Mouse (Mus musculus) right cerebral cortex, postnatal 25 days (tissue): ENCODE data around the gene Tom1l2.

ENCODE experiments used
- DNase-seq: peaks from one replicate; pipeline ENCODE4 v3.0.0; 2022

Tom1l2 gene

DNA sequence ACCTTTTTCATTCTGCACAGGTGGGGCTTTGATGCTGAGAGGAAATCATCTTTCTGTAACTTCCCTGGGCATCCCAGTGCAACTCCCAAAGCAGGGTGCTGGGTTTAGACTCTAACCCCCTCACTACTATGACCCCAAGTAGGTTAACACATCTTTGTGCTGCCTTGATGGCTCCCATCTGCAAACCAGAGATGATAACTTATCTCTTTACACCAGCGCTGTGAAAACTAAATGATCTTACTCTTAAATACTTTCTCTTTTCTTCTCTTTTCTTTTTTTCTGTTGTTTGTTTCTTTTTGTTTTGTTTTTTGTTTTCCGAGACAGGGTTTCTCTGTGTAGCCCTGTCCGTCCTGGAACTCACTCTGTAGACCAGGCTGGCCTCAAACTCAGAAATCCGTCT lies 6.8 kb downstream of the Tom1l2 start:
- DNase-seq: no peak

DNA sequence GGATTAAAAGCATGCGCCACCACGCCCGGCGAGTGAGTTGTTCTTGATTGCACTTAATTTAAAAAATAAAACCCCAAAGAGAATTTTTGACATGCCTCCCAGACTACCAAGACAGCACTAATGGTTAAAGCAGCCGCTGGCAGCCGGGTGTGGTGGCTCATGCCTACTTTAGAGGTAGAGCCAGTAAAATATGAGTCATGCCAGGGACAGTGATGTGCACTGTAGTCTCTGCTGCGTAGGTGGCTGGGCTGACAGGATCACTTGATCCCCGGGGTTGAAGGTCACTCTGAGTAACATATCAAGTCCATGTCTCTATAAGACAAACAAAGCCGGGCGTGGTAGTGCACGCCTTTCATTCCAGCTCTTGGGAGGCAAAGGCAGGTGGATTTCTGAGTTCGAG lies 13.3 kb downstream of the Tom1l2 start:
- DNase-seq: no peak

DNA sequence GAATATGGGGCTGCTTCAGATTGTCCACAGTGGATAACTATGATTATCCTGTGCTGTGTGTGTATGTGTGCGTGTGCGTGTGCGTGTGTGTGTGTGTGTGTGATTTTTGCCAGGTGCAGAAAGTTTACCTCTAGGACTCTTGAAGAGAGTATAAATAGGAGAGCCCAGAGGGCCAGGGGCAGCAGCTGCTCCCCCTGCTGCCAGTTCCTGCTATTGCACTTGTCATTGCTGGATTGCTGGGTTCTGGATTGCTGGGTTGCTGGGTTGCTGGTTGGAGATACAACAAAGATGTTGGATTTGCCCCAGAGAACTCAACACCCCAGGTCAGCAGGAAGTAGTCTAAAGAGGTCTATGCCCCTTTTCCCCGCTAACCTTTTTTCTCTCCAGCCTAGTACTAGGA lies 14.4 kb downstream of the Tom1l2 start:
- DNase-seq: no peak

DNA sequence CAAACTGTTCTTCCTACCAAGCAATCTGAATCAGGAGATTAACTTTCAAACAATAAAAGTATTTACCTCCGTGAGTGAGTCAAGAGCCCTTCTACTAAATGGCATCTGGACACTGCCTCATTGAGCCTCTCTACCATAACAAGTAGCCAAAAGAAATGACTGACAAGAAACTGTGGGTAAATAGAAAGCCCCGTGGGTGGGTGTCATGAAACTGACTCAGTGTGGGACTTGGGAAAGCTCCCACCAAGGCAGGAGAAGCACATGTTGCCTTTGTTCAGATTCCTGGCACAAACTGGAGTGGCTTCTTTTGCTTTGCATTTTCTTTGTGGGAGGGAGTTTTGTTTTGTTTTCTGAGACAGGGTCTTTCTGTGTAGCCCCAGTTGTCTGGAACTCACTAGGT lies 16.9 kb downstream of the Tom1l2 start:
- no peak for DNase-seq

DNA sequence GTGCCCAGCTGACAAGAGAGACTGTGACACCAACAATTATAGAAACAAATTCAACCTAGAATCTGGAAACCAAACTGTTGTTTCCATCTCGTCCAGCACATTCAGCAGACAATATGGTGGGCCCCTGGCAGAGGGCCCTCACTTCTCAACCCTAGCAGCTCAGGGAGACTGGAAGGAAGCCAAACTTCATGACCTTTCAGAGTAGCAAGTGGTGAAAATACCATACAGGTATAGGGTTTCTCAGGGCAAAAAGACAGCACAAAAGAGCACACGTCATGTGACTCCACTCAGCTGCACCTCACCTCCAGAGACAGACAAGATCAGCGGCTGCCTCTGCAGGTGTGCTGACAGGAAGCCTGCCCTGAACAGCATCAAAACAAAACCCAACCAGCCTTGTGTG lies 18.6 kb downstream of the Tom1l2 start:
- no peak for DNase-seq

DNA sequence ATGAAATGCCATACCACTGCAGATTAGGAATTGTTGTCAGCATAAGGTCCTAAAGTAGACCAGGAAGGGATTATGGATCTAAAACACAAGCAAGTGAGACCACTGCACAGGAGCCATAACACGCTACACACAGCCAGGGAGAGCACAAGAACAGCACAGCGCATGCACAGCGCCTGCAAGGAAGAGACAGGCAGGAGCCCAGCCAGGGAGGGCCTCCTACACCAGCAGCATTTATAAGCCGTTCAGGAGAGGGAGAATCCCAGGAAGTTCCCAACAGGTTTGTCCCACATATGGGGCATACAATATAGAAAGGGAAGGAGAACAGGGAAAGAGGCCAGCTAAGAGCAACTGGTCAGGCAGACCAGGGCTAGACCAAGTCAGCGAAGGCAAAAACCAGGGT lies 19.2 kb downstream of the Tom1l2 start:
- peak; percentile 53 for DNase-seq

DNA sequence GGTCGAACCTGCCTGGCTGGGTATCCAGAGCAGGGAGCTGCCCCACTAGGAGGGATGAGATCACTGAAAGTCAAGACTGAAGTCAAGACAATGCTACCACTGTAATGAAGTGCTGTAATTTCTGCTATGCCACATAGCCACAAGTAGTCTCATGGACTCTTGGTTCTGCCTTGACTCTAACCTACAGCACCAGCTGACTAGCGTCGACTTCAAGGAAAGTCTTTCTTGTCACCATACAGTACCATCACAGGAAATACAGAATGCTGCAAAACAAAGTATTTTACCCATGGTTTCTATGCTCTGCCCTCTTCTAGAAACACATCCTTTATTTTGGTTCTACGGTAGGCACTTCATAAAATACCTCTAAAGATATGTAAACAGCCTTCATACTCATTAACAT lies 22.2 kb downstream of the Tom1l2 start:
- no peak for DNase-seq

DNA sequence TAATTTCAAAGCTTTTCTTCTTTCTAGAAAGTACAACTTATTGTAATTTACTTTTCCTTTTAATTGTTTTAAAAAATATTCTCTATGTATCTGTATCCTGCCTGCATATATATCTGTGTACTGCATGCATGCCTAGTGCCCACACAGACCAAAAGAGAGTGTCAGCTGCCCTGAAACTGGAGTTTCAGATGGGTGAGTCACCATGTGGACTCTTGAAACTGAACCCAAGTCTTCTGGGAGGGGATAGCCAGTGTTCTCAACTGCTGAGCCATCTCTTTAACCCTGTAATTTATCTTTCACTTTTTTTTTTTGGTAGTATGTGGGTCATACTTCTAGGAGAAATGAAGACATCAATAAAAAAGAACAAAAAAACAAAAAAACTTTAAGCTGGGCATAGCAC lies 29.0 kb downstream of the Tom1l2 start:
- DNase-seq: no peak

DNA sequence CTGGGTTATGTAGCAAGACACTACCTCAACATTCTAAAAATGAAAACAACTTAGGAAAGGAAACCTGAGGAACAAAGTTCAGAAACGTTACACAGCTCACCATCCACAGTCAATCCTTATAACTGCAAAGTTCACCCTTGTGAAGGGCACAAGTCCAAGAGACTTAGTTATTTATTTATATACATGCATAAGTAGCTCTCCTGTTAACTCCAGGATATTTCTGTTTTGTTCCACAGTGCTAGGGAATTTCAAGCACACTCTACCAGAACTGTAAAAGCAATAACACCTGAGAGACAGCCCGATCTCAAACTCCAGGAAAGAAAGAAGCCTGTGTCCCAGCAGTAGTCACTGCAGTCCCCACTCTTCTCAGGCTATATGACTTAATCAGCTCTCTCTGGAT lies 31.3 kb downstream of the Tom1l2 start:
- DNase-seq: no peak

DNA sequence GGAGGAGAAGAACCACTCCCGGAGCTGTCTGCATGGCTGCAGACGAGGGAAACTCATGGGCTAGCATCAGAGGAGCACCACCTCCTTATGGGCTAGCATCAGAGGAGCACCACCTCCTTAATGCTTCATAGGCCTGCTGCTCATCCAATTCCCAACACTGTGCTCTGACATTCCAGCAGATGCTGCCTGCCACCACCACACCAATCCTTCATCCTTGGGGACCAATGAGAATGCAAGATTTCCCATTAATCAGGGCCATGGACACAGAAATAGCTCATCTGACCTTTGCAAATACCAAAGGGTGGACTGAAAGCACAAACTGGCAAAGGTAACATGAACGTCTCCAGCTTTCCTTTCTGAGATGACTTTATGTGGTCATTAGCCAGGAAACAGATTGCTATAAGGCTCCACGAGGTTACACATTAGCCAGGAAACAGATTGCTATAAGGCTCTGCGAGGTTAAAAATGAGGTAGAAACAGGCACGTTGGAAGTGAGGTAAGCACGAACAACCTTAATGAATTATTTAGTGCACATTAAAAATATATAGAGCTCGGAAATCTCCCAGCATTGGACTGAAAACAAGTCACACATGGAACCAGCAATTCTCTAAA lies 32.2 kb downstream of the Tom1l2 start:
- no peak for DNase-seq

DNA sequence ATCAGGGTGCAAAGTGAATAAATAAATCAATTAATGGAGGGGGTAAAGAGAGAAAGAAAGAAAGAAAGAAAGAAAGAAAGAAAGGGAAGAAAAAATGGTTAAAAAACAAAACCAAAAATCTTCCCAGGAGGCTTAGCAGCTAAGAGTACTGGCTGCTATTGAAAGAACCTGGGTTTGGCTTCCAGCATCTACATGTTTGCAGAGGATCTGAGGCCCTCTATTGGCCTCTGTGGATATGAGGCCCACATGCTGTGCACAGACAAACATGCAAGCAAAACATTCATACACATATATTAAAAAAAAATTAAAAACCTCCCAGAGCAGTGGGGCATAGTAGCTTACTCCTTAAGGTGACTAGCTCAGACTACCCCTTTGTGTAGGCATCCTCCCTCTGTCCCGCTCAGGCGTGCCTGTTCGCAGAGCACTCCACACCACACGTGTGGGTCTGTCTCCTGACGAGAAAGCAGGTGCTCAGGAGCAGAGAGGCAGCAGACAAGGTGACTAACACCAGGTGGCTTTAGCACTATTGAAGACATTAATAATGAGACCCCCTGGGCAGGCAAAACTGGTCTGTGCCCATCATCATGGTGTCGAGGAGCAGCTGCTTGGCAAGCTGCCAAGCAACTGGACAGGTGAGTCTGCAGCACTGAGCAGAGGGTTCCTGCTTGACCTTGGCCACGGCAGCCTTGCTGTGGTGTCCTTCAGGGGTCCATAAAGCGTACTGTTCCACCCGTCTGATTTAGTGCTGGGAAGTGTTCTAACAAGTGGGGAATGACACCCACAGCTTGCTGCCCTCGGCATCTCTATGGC lies 33.2 kb downstream of the Tom1l2 start:
- no peak for DNase-seq

DNA sequence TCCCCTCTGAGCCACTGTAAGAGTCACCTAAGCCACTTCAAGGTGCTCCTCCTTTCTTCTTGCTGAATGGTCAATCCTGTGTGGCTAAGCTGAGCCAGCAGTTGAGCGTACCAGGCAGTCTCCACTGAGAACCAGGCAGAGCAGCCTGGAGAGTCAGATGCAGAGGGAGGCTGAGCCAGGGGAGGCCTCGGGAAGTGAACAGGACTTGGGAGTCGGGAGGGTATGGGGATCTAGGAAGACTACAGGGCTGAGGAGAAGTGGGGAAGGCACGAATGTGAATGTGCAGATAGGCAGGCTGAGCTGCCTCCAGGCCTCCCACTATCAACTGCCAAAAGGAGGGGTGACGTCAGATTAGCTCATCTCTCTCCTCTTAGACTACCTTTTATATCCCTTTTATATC lies 34.0 kb downstream of the Tom1l2 start:
- DNase-seq: no peak

DNA sequence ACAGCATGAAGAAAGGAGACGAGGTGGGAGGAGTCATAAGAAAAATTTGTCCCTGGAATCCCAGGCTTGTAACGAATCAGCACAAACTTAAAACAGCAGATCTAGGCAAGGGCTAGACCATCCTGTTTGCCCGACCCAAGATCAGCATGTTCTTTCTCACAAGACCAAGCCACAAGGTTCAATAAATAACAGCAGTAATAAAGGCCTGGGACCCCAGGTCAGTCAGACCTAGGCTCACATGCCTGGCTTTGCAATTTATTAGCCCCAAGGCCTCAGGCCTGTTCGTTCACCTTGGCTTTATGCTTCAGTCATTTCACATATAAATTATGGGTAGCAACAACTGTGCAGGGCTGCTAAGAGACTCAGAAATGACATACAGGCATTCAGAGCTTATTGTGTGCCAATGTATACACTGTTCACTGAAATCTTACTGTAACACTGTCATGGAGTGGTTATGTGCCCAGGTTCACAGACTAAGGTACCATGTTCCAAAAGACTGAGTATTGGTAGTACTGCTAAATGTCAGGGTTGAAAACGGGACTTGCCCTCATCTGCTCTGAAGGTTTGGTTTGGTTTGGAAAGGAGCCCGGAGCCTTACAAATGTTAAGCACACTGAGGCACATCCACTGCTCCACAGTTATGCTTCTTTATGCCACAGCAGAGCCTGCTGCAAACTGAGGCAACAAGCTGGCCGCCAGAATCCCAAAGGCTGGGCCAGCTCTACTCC lies 35.2 kb downstream of the Tom1l2 start:
- DNase-seq: no peak

DNA sequence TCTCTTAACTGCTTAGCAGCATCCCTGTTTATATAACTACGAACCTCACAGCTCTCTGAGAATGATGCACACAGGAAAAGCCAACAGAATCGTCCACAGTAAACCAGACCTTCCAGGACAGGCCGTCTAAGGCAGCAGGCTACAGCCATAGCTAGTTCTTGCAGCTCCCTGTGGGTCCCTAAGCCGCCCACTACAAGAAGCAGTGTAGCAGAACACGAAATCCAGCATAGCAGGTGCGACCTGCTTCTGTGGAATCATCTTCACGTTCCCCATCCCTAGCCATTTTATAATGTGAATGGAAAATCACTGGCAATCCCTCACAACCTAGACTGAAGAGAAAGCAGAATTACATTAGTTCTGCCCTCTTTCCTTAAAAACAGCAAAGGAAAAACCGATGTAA lies 35.8 kb downstream of the Tom1l2 start:
- no peak for DNase-seq

DNA sequence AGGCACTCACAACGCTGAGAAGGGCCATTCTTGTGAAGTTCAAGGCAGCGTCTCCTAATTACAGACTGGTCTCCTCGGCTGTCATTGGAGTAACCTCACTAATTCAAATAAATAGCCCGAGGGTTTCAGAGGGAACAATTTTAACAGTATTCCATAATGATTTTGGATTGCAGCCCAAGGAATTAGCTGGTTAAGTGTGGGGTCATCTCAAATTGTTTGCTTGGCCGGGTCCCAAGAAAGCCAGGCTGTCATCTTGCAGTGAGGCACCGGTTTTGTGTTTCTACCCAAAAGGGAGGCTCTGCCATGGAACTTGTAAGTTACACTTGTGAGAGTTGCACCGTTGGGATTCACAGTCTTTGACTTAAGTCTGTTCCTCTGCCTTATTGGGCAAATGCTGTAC lies 36.5 kb downstream of the Tom1l2 start:
- no peak for DNase-seq

DNA sequence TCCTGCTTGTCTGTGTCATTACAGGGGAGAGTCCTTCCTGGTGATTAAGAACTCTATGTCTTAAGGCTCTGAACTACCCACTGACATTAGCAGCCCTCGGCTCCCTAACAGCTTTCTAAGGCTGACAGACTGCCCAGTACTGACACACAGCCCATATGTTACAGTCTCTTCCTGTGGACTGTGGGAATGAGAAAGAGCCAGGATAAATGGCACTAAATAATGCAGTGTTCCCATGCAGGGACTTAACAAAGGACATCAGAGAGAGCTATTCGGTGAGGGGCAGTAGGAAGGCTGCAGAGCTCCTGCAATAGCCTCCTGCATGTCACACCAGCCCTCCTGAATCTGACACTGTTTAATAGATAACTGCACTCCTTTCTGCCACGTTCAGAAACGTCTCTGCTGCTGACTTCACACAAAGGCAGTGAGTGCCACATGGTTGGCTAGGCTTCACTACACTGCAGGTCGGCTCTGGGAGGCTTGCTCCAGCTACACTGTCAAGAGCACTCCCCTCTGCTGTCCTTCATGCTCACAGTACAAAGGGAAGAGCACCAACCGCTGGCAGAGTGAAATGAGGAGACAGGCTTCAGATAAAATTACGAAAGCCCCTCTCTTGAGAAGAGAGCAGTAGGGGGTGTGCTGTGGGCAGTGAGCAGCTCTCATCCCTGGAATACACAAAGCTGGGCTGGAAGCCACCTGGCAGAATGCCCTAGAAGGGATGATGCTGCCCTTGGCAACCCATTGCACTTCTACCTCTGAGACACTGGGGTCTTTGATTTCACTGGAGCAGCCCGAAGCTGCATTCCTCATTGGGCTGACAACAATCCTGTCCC lies 41.5 kb downstream of the Tom1l2 start:
- peak; percentile 60 for DNase-seq

DNA sequence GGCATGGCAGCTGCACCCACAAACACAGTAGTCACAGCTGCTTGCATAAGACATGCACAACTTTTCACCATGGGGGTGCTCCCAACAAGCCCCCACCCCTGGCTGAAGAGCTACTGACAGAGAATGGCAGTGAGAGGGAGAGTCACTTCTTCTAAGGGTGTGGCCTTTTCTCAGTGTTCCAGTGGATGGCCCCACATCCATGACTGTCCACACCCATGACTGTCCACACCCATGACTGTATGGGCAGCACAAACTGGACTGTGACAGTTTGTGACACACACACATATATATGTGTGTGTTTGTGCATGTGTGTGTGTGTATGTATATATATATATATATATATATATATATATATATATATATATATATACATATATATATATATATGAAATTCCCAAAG lies 42.8 kb downstream of the Tom1l2 start:
- no peak for DNase-seq

DNA sequence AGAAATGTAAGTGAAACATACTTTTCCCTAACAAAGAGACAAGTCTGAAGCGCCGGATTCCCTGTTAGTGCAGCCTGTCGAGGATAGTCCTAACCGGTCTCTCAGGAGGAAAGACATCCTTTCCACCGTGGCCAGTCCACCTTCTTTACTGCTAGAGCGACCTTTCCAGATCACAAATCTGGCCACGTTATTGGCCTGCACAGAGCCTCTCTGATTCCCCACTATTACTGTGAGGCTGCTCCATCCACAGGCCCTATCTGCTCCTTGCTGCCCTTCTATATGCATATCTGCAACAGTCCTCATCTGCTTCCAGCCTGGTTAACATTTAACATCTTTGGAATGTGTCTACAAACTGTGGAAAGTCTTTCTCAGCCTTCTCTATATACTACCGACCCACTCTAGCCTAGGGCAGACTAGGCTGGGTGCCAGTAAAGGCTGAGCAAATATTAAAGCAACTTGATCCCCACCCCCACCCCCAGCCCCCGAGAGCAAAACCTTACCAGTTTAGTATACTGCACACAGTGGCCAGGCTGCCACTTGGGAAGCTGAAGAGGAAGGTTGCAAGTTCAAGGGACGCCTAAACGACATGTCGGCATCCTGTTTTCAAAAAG lies 44.1 kb downstream of the Tom1l2 start:
- no peak for DNase-seq

DNA sequence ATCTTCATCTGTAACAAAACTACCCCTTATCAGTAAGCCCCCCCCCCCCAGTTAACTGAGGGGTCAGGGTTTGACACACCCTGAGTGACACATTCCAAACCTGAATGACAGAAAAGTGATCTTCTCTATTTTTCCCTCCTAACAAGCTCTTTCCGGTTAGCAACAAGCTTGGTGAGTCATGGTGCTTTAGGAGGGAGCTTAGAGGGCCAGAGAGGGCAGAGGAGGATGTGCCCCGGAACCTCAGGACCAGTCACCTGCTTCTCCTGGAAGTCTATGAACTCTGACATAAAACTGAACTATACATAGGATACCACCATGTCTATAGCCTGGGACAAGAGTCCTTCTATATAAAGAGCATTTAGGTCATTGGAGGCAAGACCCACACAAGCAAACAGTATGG lies 44.6 kb downstream of the Tom1l2 start:
- DNase-seq: no peak

DNA sequence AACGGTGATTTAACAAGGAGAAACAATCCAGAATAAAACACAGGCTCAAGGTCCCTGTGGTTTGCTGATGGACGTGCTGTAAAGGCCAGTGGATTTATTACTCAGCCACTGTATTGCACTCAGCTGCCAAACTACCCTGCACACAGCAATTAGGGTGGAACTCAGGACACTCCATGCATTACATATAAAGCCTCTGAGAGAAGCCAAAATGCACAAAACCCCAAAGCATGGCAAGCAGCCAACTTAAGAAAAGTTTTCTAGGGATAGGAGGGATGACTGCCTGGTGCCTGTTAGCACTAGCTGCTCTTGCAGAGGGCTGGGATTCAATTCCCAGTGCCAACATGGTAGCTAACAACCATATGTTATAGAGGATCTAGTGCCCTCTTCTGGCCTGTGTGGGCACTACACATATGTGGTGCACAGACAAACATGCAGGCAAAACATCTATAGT lies 45.3 kb downstream of the Tom1l2 start:
- DNase-seq: no peak

DNA sequence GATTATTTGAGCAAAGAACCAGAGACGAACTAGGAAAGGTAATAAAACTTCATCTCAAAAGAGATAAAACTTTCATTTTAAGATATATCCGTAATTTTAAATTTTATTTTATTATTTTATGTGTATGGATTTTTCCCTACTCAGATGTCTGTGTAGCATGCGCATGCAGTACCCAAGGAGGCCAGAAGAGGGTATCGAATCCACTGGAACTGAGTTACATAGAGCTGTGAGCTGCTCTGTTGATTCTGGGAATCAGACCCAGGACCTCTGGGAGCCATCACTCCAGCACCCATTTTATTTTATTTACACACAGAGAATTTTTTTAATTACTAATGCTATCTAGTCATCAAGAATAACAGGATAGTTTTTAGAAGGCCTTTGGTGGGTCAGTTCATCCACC lies 45.9 kb downstream of the Tom1l2 start:
- DNase-seq: no peak

DNA sequence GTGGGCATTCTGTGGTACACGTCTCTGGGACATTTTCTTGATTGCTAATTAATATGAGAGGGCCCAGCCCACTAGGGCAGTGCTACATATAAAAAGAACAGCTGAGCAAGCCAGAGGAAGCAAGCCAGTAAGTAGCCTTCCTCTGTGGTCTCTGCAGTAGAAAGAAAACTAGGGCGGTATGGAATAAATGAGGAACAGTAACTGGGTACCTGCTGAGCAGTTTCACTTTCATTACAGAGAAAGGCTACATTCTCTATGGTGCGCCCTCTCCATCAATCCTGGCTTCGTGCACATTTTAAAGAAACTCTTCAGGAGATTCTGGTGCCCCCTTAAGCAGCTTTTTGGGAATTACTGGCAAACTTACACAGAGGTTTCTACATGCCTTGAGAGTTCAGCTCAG lies 47.1 kb downstream of the Tom1l2 start:
- no peak for DNase-seq

DNA sequence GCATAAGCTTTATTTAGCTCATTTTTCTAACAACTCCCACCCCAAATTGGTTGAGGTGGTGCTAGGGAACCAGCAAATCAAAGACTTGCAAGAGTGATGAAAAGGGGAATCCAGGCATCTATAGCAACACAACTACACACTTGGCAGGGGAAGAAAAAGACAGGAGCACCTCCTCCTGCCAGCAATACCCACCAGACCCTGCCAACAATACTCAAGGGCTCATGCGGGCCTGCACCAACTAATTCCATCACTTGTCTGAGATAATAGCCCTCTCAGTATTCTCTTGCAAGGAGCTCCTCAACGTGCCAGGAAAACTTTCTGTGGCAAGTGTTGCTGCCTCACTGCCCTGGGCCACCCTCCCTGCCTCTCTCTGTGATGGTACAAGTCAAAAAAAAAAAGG lies 49.2 kb downstream of the Tom1l2 start:
- no peak for DNase-seq
